Mouse (Mus musculus): ENCODE data around the gene Rab30.

- TF ChIP-seq NANOG (IDR thresholded peaks at IDR 0.05; ENCODE audit: borderline replicate concordance, low read length) (no peak), CTCF (conservative IDR thresholded peaks at IDR 0.05; ENCODE audit: low read length) (no peak), POU5F1 (IDR thresholded peaks at IDR 0.05; ENCODE audit: borderline replicate concordance, low read length) (no peak)
Observed at GRCm38 (mm10) chr7:92795749-92796148, 54.3 kb downstream of the Rab30 start.

Data from E14TG2a.4 (cell line).